Mouse (Mus musculus): ENCODE results near the gene Vwa2.

GRCm38 (mm10) chr19:56935777-56936176, 61.7 kb downstream of the Vwa2 start:
- TF ChIP-seq CTCF (IDR thresholded peaks at IDR 0.05; ENCODE audit: low read depth) = peak; percentile 33
- no peak for TF ChIP-seq EP300 (IDR thresholded peaks at IDR 0.05; ENCODE audit: low read depth)

Data from liver, embryonic 14.5 days (tissue).